Mouse (Mus musculus): Measurements from ENCODE around the gene Ctf2.

Ctf2 gene

DNA sequence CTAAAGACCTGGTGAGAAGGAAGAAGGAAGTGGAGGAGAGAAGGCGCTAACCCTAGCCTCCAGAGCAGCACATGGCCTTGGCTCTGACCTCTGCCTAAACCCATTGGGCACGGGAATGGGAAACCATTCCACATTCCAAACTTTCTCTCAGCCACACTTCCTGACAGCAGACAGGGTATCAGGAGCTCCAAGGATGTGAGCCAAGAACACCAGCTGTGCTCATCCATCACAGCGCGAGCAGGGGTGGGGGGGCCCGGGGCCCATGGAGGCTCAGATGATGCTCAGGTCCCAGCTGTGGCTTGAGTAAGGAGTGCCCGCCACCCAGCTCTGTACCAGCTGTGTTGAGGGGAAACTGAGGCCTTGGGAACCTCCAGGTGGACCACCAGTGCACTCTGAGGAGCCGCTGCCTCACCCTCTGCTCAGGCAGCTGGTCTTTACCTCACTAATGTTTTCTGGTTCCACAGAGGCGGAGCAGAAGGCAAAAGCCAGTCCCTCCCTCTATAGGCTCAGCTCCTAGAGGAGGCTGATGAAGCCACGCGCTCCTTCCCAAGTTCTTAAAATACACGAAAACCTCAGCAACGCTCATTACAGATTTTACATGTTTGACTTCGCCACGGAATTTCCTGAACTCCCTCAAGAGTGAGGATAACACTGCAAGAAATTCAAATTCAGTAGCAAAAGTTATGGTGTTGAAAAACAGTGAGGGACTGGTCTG lies 46.5 kb downstream of the Ctf2 start:
- no peak for DNase-seq

DNA sequence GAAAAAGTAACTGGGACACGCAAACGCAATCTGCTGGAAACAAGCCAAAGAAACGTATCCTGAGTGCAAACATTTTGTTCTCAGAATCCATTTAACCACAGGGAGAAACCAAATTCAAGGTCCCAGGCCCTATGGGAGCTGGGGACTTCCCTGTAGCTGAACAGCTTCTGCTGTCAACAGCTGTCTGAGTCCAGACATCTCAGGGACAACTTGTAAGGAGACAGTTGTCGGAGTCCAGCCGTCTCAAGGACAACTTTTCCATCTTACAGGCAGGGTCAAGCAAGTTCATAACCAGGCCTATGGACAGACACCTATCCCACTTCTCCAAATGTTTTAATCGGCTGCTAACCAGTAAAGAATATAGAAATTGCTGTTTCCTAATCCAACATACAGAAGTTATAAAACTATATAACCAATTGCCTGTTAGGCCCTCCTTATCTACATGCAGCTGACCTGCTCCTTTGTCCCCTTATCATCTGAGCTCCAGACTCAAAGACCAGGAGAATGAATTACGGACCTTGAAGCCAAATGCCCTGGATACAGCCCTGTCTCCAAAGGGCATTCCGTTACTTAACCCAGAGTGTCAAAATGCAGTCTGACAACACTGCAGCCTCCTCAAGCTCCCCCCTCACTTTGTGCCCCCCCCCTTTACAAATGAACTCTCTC lies 49.9 kb downstream of the Ctf2 start:
- no peak for DNase-seq

DNA sequence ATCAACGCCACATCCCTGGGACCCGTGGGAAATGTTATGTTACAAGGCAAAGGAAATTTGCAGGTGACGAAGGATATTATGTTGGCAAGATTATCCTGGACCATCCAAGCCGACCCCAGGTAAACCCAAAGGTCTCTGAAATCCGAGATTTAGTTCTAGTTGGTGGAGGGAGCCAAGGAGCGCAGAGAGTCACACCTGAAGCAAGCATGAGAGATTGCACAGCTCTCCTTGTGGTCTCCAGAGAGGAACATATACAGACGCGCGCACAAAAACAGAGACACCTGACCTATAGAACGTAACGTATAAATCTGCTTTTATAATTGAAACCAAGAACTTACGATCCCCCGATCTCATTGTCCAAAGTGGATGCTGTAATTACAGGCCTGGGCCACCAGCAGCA lies 51.4 kb downstream of the Ctf2 start:
- DNase-seq = no peak

DNA sequence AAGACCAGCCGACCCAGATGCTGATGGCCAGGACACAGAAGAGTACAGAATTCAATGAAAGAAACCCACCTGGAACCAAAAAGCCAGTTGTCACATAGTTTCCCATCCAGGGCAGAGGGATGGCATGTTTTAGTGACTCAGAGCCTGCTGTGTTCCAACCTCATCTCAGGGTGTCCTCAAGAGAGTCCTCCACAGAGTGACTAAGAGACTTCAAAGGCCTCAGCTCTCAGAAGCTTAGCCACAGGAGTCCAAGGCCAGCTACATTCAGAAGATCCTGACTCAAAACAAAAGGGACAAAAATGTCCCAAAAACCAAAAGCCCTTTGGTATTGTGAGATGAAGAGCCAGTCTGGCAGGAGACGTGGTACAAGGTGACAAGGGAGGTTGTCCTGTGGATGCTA lies 53.2 kb downstream of the Ctf2 start:
- no peak for DNase-seq

DNA sequence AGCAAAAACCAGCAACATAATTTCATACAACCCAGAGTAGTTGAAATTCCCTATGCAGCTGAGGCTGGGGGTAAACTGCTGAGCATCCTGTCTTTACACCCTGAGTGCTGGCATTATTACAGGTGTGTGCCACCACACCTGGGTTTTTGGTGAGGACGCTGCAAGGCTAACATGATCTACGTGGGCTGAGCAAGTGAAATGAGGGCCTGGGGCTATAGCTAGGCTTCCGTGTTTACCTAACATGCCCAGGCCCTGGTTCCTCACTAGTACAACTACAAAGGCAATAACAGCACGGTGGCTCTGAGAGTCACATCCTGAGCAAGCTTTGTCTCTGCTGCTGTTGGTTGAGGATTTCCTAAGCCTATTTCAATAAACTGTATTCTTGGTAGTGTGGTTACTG lies 54.4 kb downstream of the Ctf2 start:
- DNase-seq = no peak

DNA sequence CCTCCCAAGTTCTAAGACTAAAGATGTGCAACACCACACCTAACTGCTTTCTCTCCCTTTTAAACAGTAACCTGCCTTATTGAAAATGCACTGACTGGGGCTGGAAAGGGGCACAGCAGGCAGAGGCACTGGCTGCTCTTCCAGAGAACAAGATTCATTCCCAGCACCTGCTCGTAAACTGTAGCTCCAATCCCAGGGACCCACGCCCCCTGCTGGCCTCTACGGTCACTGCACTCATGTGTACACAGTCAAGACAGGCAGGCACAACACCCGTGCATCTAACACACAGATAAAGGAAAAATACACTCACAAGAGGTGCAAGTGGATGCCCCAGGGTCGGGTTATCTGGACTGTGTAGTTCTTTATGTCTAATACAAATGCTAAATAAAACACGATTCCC lies 54.9 kb downstream of the Ctf2 start:
- peak; percentile 31 for DNase-seq

DNA sequence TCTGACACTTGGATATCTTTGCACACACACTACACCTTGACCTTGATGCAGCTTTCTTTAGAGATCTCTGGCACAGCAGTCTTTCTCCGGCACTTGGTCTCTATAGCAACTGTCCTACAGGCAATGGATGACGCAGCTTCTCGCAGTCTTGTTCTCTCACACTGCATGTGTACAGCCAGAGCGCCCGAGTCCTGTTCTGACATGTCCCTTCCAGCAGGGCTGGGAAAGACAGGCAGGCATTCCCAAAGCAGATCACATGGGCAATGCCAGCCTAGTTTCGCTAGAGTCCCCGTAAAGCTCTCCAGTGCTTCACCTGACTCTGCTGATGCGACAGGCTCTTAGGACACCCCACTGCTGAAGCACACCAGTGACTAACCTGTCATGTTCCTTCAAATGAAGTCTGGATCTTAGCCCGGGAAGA lies 56.6 kb downstream of the Ctf2 start:
- DNase-seq = no peak

DNA sequence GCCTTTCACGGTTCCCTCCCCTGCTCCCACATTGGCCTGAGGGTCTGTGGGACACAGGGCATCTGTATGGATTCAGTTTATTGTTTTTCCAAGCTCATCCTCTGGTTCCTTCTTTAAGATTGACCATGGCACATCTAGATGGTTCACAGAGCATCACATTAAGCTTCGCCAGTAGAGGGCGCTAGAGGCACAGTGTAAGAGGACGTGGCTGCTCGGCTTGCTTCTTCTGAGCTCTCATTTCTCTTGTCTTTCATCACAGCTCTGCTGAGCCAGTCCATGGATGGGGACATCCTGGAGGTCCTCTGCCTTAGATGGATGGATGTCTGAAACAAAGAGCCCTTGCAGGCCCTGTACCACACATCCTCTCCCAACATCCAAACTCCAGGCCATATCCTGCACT lies 57.0 kb downstream of the Ctf2 start:
- DNase-seq = peak; percentile 71

DNA sequence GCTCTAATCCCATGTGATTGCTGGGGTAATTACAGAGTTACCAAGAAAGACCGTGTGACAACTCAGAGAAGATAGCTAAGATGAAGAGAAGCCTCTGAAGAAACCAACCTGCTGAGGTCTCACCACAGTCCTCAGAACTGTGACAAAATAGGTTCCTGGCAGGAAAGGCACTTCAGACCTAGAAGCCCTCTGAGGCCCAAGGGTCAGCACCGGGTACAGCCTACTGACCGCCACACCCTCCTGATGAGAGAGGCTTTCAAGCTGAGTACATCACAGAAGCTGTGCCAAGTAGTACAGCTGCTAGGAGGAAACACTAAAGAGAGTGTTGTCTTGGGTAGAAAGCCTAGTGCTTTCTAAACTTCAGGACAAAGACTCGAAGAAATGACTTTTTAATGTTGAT lies 59.2 kb downstream of the Ctf2 start:
- no peak for DNase-seq

DNA sequence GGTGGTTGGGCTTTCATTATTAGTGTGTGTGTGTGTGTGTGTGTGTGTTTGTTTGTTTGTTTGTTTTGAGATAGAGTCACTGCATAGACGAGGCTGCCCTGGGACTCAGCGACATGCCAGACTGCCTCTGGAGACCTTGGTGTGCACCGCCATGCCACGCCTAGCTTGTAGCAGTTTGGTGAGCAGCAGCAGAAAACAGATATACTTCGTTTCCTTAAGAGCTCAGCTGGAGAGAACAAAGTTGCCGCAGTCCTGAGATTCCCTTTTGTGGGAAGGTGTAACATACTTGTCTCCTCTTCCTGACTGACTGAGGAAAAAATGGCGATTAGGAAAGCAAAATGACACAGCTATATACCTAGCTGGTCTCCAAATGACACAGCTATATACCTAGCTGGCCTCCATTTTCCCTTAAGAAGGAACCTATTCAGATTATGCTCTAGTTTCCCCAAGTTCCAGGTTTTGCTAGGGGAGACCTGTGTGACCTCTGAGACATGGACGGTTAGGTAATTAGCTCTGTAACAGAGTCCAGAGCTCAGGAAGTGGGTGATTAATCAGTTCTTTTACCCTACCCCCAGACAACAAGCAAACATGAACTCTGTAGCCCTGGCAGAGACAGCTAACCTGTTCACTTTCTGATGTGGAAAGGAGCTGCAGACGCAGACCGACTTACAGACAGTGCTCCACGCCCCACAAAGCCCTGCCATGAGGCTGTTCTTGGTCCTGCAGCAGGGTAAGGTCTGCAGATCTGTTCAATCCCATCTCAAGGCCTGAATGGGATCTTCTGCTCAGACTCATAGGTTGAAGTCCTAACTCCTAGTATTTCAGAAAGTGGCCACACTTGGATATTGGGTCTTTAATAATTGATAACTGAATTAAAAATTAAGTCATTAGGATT lies 59.8 kb downstream of the Ctf2 start:
- DNase-seq = peak; percentile 36

All from kidney, adult 11 months (tissue).